Mouse (Mus musculus): ENCODE measurements around the gene Gstm4.

DNA sequence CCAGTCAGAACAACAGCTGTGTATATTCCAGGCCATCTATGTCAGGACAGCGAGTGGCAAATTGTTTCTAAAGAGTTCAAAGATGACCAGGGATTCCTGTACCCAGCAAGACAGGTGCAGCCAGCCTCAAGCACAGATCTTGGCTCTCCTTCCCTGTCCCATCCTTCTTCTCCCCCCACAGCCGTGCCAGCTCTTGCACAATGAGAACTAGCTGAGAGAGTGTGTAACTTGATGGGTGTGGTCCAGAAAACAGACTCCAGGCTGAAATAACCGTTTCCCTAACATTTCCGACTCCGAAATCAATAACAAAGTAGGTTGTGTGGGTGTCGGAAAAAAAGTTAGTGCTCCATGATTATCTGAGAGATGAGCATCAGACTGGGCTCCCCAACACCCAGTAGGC lies 22.0 kb downstream of the Gstm4 start:
- TF ChIP-seq EP300 (IDR thresholded peaks at IDR 0.05; ENCODE audit: insufficient read depth, low read depth, low read length) = no peak
- TF ChIP-seq POLR2A (IDR thresholded peaks at IDR 0.05; ENCODE audit: insufficient read depth, low read length) = no peak
- TF ChIP-seq CTCF (IDR thresholded peaks at IDR 0.05; ENCODE audit: low read depth, low read length) = no peak
